Mouse (Mus musculus): Measurements from ENCODE around the gene Tmem38b.
A peak's percentile ranks its signal among the peaks of the same experiment; 100 is the strongest.

Tmem38b gene

DNA sequence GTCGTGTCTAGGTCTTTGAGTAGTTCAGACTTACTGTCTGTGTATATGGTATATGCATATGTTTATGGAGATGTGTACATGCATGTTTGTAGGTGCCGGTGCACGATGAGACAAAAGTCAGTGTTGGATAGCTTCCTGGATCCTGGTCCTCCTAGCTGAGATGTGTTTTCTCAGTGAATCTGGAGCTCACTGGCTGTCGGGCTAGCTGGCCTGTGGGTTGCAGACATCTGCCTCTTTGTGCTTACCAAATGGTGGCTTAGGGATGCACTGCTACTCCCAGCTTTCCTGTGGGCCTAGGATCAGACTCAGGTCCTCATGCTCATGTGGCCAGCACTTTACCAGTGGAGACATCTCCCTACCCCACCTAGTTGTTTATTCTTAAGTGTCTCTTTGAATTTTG, 4.2 kb downstream of the Tmem38b start:
- DNase-seq (ENCODE audit: low spot score), result no peak

DNA sequence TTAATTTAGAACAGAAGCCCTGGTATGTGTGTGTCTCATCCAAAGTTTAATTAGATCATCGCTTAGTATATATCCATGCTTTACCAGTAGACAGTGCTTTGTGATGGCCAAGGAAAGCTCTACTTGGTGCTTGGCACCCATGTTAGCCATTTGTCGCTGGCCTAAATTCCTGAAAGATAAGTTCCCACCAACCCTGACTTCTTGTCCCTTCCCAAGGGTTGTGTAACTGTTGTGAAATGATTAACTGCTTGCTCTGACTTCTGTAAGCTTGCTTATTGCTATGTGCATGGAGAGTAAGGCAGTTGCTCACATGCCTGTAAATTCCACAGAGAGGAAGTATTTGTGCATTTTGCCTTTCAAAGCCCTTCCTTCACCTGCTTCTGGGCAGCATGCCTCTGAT, 4.7 kb downstream of the Tmem38b start:
- peak; percentile 5 for DNase-seq (ENCODE audit: low spot score)

DNA sequence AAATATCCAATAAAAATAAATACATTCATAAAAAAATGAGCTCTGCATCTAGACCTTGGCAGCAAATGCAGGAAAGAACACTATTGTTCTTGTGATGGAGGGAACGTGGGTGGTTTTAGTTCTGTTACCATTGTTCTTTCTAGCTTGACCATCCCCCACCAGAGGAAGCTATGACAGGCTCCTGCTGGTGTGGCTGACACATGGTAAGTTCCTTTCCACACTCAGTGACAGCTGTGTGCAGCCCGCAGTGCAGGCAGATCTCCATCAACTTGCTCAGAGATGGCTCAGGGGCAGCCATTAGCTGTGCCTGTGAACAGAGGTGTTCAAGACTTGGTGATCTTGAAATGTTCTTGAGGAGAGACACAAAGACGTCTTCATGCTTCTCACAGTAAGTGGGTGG, 6.5 kb downstream of the Tmem38b start:
- DNase-seq (ENCODE audit: low spot score), result no peak

DNA sequence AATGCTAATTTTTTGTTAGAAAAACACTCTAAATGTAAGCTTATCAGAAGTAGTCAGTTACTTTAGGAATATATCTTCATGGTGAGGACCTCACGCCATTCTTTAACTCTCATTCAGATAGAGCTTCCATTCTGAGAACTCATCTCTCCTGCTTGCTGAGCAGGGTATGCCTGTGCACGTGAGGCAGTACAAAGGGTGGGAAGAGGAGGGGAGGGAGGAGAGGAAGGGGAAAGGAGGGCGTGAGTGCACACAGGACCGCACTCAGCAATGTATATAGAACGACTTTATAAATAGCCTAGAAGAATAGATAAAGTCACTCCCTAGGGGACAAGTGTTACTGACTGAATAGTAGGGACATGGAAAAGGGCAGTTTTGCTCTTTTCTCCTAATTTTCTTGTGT, 11.1 kb downstream of the Tmem38b start:
- no peak for DNase-seq (ENCODE audit: low spot score)

DNA sequence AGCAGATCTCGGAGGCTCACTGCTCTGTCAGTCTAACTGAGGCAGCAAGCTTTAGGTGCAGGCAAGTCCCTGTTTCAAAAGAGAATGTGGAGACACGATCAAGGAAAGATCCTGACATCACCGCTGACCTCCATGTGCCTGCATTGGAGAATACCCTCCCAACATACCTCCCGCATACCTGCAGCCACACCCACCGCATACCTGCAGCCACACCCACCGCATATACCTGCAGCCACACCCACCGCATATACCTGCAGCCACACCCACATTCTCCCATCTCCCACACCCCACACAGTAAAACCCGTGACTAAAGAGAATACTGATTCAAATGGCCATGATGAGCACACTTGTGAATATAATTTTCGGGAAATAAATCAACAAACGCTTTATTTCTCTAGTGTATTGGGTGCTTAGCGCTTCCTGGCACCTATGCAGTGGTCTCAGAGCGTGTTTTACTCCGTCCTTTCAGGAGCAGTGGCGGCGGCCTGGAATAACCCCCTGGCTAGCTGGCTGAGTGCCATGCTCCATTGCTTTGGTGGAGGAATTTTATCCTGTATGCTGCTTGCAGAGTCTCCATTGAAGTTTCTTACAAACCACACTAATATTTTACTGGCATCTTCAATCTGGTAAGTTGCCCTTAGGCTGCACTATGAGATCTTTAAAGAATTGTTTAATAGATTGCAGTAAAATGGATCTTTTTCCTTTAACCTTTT, 14.5 kb downstream of the Tmem38b start:
- DNase-seq (ENCODE audit: low spot score), result no peak

DNA sequence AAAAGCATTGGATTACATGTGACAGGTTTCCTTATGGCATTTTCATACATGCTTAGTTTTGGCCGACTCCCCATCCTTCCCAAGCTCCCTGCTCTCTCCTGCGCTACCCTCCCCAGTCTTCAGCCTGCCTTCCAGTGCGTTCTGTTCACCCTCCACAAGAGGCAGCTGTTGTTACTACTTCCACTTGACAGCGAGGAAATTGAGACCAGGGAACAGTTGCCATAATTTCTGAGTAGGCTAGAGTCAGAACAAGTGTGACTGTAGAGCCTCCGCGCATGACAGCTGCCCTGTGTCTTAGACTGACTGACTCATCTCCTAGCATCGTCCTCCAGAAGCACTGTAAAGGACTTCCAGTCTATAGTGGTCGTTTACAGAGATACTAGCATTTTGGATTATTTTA, 17.7 kb downstream of the Tmem38b start:
- DNase-seq (ENCODE audit: low spot score), result no peak

DNA sequence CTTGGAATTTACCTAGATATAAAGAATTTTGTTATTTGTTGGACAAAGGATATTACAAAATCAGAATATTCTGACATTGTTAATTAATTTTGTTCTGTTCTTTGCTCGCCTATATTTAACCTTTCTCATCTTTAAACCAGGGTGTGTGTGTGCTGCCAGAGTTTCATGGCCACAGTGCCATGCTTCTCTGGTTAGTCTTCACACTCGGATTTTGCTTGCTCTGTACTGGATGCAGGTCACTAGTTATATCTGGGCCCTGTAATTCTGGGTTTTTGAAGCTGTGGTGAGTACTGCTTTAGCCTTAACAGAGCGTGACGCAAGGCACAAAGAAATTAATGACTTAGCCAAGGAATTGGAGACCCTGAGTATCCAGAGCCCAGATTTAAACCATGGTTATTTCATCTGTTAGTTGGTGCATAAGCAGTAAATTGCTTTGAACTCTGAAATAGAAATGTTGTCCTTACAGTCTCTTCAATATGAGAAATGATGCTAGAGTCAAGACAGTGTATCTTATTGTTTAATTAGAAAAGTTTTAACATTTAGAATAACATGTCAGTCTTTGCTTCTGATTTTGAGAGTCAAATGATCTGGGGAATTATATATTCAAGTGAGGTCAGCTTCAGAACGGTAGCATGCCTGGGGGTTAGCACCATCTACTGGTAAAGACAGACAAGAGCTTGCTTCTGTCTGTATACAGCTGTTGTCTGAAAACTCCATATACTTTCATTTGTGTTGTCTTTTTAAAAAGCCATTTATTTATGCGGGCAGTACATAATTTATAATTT, 19.2 kb downstream of the Tmem38b start:
- peak; percentile 63 for DNase-seq (ENCODE audit: low spot score)

DNA sequence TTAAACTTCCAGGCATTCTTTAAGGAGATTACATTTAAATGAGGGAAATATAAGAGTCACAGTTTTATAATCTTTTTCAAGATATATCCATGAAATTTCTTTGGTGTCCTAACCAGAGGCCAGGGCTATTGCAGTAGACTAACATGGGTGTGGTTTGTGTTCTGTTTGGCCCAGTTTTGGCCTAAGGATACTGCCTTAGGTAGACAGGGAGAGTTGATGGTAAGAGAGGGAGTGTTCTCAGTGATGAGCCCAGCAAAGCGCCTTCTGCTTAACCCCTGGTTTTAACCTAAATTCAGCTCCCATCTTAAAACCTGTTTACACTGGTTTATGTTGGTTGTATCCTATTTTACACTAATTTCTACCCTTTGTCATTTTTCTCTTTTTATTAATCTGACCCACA, 19.8 kb downstream of the Tmem38b start:
- no peak for DNase-seq (ENCODE audit: low spot score)

DNA sequence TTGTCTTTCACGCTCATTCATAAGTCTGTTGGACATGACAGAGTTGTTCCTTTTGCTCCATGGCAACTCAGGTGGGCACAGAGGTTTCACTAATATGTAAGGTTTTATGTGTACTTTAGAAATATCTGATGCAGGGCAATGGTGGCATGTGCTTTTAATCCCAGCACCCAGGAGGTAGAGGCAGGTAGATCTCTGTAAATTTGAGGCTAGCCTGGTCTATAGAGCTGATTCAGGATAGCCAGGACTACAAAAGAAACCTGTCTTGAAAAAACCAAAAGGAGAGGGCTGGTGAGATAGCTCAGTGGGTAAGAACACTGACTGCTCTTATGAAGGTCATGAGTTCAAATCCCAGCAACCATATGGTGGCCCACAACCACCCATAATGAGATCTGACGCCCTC, 20.5 kb downstream of the Tmem38b start:
- DNase-seq (ENCODE audit: low spot score), result no peak

DNA sequence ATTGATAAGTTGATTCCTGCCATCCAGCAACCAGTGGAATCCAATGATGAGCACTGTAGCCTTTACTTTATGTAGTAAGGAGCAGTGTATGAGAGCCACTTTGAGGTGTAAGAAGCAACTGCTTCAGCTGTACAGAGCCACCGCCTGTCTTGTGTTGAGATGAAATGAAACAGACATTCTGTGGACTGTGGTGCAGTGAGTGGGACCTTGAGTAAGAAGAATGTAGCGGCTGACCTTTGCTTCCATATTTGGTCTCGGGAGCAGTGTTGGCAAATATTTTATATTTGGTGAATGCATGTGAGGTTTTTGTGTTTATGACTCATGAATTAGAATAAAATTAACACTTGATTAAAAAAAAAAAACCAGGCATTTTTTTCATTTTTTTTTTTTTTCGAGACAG, 21.7 kb downstream of the Tmem38b start:
- no peak for DNase-seq (ENCODE audit: low spot score)

DNA sequence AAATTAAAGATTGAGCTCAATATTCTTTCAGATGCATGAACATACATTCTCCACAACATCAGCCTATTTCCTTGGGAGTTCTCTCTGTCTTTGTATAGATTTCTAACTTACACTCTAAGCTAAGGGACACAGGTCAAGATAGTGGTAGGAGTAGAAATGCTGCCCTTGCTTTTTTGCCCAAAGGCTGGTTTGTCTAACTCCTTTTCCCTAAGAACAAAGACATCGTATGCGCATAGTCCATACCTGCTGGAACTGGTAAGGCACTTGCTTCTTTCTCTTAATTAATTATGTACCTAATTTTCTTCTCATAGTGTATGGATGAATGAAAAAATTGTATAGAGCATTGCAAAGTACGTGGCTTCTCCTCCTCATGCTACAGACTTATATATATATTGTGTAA, 22.5 kb downstream of the Tmem38b start:
- no peak for DNase-seq (ENCODE audit: low spot score)

DNA sequence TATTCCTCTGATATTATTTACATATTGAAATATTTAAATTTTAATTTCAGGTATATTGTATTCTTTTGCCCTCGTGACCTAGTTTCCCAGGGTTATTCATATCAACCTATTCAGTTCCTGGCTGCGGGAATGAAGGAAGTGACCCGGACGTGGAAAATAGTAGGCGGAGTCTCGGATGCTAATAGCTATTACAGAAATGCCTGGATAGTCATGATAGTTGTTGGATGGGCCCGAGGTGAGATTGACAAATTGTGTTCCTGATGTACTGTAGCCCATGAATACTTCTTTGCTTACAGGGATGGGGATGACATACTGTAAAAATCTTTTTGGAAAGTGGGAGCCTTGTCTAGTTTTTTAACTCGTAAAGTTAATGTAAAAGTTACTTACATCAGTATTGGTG, 23.0 kb downstream of the Tmem38b start:
- no peak for DNase-seq (ENCODE audit: low spot score)

DNA sequence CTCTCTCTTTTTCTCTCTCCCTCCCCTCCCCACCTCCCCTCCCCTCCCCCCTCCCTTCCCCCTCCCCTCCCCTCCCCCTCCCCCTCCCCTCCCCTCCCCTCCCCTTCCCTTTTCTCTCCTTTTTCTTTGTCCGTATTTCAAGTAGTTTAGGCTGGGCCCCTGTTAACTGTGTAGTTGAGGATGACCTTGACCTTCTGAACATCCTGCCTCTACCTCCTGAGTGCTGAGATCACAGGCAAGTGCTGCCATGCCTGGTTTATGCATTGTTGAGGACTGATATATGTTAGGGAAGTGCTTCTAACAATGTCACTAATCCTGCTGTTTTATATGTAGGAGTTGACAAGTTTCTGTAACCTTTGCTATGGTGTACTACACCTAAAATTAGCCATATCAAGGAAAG, 24.0 kb downstream of the Tmem38b start:
- no peak for DNase-seq (ENCODE audit: low spot score)

DNA sequence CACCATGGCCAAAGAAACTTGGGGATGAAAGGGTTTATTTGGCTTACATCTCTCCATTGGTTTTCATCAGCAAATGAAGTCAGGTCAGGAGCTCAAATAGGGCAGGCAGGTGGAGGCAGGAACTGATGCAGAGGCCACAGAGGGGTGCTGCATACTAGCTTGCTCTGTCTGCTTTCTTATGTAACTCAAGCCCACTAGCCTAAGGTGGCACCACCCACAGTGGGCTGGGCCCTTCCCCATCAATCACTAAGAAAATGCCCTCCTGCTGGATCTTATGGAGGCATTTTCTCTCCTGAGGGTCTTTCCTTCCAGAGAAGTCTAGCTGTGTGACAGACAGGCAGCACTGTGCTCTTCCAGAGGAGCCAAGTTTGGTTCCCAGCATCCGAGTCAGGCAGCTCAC, 27.5 kb downstream of the Tmem38b start:
- DNase-seq (ENCODE audit: low spot score), result no peak

DNA sequence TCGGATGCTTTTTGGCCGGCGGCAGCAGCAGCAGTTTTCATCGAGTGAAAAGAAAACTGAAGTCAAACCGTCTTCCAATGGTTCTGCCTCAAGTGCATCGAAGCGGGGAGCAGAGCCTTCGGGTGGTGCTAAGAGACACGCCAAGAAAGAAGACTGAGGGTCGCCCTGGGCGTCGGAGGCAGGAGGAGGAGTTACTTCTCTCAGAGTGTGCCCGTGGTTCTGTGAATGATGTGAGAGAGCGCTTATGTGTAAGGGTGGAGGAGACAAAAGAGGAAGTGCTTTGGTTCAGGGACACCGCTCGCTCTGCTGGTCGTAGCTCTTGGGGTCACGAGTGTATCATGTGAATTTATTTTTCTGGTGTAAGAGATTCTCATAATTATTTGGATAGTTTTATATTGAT, 34.1 kb downstream of the Tmem38b start:
- no peak for DNase-seq (ENCODE audit: low spot score)

DNA sequence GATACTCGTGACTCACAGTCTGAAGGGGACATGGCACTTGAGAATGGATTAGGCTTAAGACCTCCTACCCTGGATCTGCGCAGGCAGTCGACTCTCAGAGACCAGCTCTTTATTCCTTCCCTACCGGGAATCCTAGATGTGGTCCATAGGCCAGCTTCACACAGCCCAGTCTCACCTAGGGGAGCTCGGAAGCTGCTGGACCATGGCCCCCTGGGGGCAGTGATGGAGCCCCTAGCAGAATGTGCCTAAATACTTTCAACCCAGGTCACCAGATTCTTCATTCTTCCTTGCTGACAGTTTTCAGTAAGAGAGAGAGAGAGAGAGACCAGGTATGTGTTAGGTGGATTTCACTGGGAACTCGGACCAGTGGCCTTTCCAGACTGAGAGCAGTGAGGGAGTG, 36.3 kb downstream of the Tmem38b start:
- no peak for DNase-seq (ENCODE audit: low spot score)

DNA sequence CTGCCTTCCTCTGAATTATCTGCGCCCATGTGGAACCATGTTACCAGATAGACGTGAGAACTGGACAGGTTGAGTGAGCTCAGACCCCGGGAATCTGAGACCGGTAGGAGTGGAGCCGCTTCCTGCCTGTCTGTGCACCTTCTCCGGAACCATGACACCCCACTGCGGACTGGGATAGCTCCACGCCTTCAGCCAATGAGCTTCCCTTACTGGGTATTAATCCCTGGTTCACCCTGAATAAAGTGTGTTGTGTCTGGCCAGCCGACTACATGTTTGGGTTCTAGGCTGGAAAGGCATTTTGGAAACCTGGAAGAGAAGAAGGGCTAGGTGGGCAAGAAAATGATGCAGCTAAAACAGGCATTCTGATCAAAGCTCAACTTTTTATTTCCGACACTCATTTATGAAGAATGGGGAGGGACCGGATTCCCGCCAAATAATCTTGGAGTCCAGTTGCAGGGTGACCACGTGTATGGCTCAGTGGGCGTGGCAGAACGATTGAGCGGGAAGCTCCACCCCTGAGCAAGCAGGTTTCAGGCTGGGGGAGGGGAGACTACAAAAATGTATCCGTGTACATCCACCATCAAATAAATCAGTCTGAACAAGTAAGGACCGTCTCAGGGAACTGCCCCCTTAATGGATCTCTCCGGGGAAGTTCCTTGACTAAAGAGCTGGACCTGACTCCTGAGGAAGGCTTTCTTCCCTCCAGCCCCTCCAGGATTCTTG, 38.4 kb downstream of the Tmem38b start:
- no peak for DNase-seq (ENCODE audit: low spot score)

DNA sequence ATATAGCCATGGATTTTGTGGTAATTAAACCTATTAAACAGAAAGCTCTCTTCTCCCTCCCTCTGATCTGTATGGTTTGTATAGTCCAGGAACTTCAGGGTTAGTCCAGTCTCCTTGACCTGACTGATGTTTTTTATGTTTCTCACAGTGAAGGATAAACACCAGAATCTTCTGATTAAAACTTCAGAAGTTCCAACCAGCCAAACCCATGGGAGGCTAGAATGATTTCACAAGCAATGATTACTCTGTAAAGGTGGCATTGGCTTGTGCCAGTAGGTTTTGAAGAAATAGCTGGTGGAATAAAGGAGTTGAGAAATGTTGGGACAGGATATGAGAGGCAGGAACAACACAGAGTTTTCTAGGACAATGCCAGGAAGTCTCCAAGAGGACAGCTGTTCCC, 40.6 kb downstream of the Tmem38b start:
- DNase-seq (ENCODE audit: low spot score), result no peak

DNA sequence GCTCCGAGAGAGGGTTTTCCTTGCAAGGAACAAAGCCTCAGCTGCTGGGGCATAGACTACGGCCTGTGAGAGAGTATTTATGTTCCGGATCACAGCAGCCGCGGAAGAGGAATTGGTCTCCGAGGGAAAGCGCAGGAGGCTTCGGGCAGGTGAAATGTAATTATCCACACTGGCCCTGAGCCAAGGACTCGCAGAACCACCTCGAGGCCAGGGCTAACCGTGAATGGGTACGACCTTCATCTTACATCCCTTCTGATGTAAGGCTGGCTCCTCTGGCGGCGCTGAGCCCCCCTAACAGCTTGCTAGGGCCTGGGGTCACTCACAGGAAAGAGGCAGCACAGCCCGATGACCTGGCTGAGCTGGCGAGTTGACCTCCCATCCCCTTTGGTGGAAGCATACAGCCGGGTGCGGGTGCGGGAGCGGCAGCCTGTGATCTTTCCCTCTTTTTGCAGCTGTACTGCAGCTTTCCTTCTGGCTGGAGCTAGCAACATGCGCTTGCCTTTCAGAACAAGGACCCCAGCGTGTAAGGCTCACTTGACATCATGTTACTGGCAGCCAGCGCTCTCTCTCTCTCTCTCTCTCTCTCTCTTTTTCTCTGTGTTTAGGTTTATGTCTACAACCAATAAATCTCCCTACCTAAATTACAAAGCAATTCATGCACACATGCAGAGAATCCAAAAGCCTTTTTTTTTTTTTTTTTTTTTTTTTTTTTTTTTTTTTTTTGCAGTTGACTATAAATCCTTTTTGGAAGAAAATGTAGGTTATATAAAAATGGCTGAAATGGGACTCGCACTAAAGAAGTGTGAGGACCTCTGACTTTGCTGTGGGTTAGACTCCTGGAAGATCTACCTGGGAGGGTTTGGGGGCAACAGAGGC, 52.9 kb downstream of the Tmem38b start:
- no peak for DNase-seq (ENCODE audit: low spot score)

DNA sequence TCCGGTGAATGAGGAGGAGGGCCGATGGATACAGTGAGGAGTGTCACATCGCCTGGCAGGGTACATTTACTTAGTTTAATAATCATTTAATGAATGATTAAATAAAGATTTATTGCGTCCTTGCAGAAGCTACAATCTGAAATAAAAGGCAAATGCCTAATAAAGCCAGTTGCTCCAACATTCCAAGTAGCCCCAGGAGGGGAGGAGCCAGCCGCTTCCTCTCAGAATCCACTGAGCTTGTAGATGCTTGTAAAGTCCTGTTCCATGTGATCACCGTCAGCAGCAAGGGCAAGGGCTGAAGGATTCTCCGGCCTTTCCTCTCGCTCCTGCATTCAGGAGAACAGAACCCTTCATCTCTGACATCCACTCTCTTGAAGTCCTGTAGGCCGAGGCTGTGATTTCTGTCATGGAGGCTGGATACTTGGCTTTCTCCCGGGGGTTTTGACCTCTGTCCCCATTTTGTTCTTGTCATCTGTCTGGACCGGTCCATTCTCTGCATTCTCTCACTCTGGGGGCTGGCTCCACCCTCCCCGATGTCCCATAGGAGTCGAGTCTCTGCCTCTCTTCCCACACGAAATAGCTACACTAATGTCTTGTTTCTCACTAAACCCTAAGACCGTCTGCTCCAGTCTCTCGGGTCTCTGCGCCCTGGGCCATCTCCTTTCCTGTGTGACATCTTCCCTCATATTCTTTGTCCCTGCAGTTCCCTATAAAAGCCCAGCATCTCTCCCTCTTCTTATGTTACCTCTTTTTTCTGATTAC, 57.3 kb downstream of the Tmem38b start:
- no peak for DNase-seq (ENCODE audit: low spot score)

Measured in adipocyte (in vitro differentiated cells).